Mouse (Mus musculus) left cerebral cortex, adult 2 months (tissue): ENCODE results near the gene Ces2g. TPM values are rescaled to one million over a fixed set of nuclear protein-coding genes. Genes with fewer than 3 reads are reported as not detected.

Experiments used
- DNase-seq, 2 experiments: peaks; one replicate each; pipeline ENCODE4 v3.0.0; 2021 to 2022; ENCODE audit warnings: low spot score in 2 of 2, mixed read lengths in 1 of 2; ENCODE audit errors: extremely low spot score in 1 of 2
- H3K27ac ChIP-seq: fragments of 200-600 bp; 2 replicates; pipeline ENCODE4 v1.8.1; 2022
- H3K4me3 ChIP-seq: fragments of 200-600 bp; 2 replicates; pipeline ENCODE4 v1.8.1; 2022
- CTCF ChIP-seq: fragments of 200-600 bp; IDR thresholded peaks from 2 replicates; pipeline ENCODE4 v1.8.1; 2022; ENCODE audit warnings: antibody characterized with exemption, mild to moderate bottlenecking, moderate library complexity
- intact Hi-C: fragments of 180-260 bp; cut with DNase I; formaldehyde crosslinking; loops from one replicate; pipeline ENCODE4 v1.15.1; 2025
- long read RNA-seq, 2 experiments: library from polyadenylated mRNA; stranded (forward); transcript quantifications; one replicate each; pipeline ENCODE4 v2.0.0; 2021; ENCODE audit warnings: borderline mapping rate in 2 of 2
- total RNA-seq, 2 experiments: library from RNA; stranded (reverse); gene quantifications; 2 replicates each; pipeline ENCODE4 v1.2.3; 2021

The Ces2g gene
- under 1 TPM in 1 of 2 experiments, not detected in 1; 0.34 TPM for total RNA-seq
- long read RNA-seq, experiment 1 = 0 reads
- long read RNA-seq, experiment 2 = 0 reads

DNA sequence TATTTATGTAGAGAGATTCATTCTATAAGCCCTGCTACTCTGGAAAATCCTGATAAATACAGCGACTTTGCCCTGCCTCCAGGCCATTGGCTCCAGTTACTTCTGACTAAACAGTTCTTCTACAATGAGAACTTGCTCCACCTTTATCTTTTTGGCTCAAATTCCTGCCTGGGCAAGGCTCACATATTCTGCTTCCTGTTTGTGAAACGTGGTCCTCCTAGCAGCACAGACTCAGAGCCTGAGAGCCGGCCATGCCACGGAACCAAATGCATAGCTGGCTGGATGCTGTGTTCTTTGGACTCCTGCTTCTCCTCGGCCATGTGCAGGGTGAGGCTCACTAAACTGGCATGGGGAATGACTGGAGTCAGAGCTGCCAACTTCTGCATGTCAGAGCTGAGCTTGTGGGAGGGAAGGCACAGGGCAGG, at the start of gene Ces2g:
TSS of gene Ces2g (plus strand) at position 182 of the 425 bp plus-strand sequence.
- TF ChIP-seq CTCF = no peak
- intact Hi-C loops = no loop called here
- H3K27ac ChIP-seq = no peak within 1 kb of the TSS

DNA sequence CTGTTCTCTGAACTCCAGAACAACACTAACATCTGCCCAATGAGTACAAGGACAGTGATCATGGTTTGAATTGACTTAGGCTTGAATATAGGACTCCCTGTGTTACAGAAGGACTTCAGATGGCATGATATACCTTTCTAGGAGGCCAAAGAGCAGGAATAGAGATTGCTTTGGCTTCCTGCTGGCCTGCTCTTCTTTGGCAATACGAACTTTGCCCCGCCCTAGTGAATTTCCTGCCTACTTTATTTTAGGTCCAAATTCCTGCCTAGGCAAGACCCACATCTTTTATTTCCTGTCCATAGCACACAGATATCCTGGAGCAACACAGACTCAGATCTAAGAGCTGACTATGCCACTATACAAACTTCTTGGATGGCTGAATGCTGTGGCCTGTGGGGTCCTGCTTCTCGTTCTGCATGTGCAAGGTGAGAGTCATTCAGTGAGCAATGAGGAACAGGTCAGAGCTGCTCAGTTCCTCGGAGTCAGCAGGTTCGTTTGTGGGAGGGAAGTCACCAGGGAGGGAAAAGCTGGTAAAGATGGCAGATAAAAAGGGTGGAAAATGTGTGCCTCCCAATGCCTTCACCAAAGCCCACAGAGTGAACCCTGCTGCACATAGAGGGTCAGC, 35.4 kb upstream of the Ces2g start, which contains the start of gene Ces2e:
TSS of gene Ces2e (plus strand) at position 289 of the 625 bp plus-strand sequence.
- intact Hi-C loops = no loop called here
- H3K4me3 ChIP-seq = no peak within 1 kb of the TSS
- TF ChIP-seq CTCF = no peak
- DNase-seq = no peak
- H3K27ac ChIP-seq = no peak within 1 kb of the TSS

More for the DNA sequence above, at the start of gene Ces2g:
- DNase-seq = no peak
- H3K4me3 ChIP-seq = no peak within 1 kb of the TSS

DNA sequence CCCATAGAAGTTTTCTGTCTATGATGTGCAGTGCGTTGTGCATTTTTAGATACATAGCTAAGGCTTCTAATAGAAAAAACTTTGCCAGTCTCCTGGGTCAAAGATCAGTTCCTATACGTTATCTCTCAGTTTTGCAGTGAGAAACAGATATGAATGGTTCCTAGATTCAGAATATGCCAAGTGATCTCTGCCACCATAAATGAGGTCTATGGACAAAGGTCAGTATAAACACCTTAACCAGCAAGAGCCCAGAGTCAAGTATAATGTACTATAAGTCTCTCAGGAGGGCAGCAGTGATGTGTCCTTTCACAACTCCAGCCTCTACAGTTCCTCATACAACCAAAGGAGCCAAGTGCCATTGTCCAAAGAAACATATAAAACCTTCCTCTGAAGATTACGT, 34.2 kb upstream of the Ces2g start:
- no peak for DNase-seq
- TF ChIP-seq CTCF = no peak
- no peak overlapping the region for H3K4me3 ChIP-seq
- intact Hi-C loops = no loop called here
- H3K27ac ChIP-seq = no peak overlapping the region

DNA sequence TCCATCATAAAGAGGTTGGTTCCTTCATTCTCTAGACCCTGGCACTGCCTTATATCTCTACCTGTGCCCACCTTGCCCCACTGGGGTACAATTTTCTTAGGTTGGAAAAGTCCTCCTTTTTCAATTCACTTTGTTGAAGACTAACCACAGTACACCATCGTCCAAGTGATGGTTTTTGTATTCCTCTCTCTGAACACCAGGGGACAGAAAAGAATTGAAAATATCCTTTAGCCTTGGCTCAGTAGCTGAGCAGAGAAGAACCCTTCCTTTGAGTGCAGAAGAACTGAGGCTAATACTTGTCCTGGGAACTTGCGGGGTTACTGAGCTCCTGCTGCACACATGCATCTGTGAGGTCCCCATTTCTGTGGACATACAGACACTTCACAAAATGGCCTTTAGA, 16.9 kb upstream of the Ces2g start:
- intact Hi-C loops = no loop called here
- H3K27ac ChIP-seq = no peak overlapping the region
- DNase-seq = no peak
- TF ChIP-seq CTCF = peak; percentile 22
- H3K4me3 ChIP-seq = no peak overlapping the region

DNA sequence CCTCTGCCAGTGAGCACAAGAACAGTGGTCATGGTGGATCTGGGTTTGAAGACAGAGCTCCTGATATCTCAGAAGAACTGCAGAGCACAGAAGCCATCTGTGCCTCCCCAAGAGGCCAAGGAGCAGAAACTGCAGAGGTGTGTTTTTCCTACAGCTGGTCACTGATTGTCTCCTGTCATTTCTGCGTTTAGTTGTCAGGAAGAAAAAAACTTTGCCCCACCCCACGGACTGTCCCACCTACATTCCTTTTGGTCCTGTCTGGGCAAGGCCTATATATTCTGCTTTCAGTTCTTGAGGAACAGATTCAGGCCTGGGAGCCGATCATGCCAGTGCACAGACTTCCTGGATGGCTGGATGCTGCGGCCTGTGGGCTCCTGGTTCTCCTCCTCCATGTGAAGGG, 14.5 kb upstream of the Ces2g start, which contains the start of gene Ces2f:
TSS of gene Ces2f (plus strand) at position 301 of the 400 bp plus-strand sequence.
- intact Hi-C loops = no loop called here
- Histone ChIP-seq H3K4me3 (no peak within 1 kb of the TSS), H3K27ac (no peak within 1 kb of the TSS)
- DNase-seq = no peak
- TF ChIP-seq CTCF = no peak

DNA sequence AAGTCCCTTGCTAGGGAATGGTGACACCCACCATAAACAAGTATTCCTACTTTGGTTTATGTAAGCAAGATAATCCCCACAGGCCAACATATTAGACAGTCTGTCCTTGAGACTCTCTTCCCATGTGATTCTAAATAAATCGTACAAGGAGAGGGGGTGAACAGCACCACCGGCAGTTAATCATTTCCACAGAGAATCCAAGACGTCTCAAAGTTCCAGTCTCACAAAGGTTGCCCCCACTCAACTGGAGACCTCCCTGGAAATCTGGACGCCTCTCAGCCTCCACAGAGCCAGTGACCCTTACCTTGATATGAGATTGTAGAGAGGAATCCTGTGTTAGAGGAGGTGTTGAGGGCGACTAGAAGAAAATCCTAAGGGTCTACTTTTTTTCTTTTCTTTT, 12.5 kb upstream of the Ces2g start:
- Histone ChIP-seq H3K27ac (no peak overlapping the region), H3K4me3 (no peak overlapping the region)
- DNase-seq = no peak
- intact Hi-C loops = no loop called here
- no peak for TF ChIP-seq CTCF

DNA sequence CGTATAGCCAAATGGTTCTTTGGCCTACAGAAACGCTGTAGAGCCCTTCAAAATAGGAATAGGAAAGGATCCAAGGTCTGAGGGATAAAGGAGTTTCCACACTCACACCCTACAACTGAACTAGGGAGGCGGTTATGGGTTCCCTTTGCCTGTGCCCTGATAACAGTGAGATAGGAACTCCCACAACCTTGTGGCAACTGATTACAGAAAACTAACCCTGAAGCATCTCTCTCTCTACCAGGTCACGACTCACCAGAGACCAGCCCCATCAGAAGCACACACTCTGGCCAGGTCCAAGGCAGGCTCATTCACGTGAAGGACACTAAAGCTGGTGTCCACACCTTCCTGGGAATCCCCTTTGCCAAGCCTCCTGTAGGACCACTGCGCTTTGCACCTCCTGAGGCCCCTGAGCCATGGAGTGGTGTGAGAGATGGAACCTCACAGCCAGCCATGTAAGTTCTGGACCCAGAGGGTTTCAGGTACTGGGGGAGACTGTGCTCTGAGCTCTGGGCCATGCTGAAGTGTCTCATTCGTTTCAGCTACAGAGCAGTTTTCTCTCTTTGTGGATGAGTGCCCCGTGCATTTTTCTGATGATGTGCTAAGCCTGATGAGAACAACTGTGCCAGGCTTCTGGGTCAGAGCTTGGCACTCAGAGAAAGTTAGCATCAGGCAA, 847 bp downstream of the Ces2g start:
- DNase-seq = no peak
- intact Hi-C loops = no loop called here
- Histone ChIP-seq H3K27ac (no peak overlapping the region), H3K4me3 (no peak overlapping the region)
- TF ChIP-seq CTCF = no peak

DNA sequence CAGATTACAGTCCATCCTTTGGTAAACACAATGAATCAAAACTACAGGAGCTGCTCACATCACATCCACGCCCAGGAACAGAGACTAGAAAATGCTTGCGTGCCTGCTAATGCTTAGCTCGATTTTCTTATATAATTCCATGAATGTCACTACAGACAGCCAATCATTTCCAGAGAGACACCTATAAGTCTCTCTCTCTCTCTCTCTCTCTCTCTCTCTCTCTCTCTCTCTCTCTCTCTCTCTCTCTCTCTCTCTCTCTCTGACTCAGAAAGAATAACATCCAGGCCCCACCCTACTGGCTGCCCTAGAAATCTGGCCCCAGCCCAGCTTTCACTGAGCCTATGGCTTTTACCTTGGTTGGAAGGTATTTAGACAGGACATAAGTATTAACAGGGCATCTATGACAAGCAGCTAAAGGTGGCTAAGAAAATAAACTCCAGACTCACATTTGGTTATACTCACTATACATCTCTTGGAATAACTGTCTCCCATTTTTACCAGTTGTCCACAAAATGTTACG, 1.9 kb downstream of the Ces2g start:
- no peak overlapping the region for H3K27ac ChIP-seq
- H3K4me3 ChIP-seq = no peak overlapping the region
- no peak for DNase-seq
- intact Hi-C loops = no loop called here
- no peak for TF ChIP-seq CTCF

DNA sequence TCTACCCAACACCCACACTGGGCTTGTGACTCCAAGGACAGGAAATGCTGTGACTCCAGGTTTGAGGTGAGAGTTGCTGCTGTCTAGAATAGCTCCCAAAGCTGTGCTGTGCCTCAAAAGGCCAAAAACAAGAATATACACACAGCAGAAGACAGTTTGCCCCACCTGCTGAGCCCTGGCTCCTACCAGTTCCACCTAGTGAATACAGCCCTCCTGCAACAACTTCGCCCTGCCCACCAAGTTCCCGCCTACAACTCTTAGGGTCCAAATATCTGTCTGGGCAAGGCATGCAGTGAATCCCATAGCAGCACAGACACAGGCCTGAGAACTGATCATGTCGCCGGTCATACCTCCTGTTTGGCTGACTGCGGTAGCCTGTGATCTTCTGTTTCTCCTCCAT, 22.6 kb downstream of the Ces2g start:
- Histone ChIP-seq H3K4me3 (no peak overlapping the region), H3K27ac (no peak overlapping the region)
- TF ChIP-seq CTCF = no peak
- intact Hi-C loops = no loop called here
- DNase-seq = no peak

DNA sequence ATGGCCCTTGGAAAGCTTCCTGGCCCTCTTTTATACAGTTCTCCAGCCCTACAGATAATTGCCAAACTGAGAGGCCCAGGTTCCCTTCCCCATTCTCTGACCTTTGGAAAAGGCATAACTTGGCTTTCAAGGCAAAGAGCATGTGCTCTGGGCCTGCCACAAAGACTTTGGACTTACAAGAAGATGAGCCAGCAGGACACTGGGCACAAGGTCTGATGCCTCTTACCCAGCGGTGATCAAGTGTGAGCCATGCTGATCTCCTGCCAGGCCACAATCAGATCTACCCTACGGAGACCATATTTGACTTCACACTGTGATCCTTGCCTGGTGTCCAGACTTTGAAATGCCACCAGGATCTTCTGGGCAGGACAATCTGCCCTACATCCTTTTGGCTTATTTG, 23.4 kb downstream of the Ces2g start:
- intact Hi-C loops = no loop called here
- no peak overlapping the region for H3K27ac ChIP-seq
- no peak overlapping the region for H3K4me3 ChIP-seq
- DNase-seq = no peak
- no peak for TF ChIP-seq CTCF

DNA sequence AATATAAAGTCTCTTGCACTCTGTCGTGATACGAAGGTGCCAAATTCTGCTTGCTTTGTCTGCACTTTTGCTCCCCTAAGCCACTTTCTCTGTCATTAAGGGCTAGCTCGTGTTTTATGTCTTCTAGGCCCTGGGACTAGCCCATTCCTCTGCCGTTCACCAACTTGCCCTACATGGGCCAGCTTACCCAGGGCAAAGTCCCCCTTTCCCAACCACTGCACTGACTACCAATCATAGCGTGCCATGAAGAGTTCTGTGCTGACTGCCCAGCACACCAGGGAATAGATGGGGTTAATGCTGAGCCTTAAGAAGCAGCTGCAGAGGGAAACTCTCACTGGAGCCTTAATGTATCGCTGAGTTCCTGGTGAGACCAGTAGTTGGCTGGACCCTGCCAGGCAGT, 36.7 kb downstream of the Ces2g start:
- TF ChIP-seq CTCF = no peak
- intact Hi-C loops = no loop called here
- no peak overlapping the region for H3K4me3 ChIP-seq
- DNase-seq = no peak
- H3K27ac ChIP-seq = no peak overlapping the region

DNA sequence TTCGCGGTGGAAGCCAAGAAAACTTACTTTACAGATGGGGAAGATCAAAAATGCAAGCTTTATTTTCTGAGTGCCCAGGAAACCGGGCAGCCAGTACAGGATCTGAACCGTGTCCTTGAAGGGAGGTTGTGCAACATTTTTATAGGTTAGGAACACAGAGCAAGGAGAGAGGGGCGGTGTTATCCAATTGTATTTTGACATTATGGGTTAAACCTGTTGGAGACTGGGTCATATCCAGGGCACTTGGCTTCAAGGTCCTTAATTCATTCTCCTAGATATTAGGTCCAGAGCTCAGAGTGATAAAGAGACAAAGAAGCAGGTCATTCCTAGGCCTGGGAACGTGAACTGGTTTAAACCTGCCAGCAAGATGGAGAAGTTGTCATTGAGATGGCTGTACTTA, 37.7 kb downstream of the Ces2g start:
- Histone ChIP-seq H3K27ac (no peak overlapping the region), H3K4me3 (no peak overlapping the region)
- TF ChIP-seq CTCF = no peak
- intact Hi-C loops = no loop called here
- DNase-seq = no peak
